ENCODE assay signal across 8 mouse cellular contexts in the genomic region with DNA sequence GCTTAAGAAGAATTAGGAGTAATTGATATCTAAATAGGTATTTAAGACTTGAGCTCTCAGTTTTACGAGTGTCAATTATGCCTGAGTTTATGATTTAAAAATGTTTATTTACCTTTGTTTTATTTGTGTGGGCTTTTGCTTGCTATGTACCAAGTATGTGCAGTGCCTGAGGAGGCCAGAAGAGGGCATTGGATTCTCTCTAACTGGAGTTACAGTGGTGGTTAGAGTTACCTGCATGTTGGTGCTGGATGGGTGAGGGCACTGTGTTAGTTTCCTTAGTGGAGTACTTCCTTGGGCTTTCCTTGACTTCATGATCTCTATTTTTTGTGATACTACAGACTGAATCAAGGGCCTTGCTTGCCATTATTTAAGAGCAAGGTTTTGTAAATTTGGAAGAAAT. TPM values are rescaled to one million over a fixed set of nuclear protein-coding genes. Genes with fewer than 3 reads are reported as not detected.
DNase-seq lines count a peak whose midpoint lies in the region; ATAC-seq and TF ChIP-seq lines count a peak whose summit lies in the region.

No protein-coding gene starts in this region.

- H3K4me3 ChIP-seq in thymus, adult 2 months (ENCODE audit: control insufficient read depth, insufficient read depth, low read length) = no peak overlapping the region
- H3K4me3 ChIP-seq in forebrain, embryonic 15.5 days = no peak overlapping the region

- DNase-seq in heart, postnatal 10 days = peak; percentile 12 to 18
- DNase-seq in heart, postnatal 14 days = no peak
- DNase-seq in thymus, adult 2 months = peak; percentile 58
- no peak for DNase-seq in thymus, adult 18-20 months
- peak; percentile 60 for DNase-seq in naive thymus-derived CD4-positive, alpha-beta T cell, adult 2 months (ENCODE audit: low read depth)
- no peak for DNase-seq in gastrocnemius, postnatal 10 days
- DNase-seq in frontal cortex, postnatal 14 days (ENCODE audit: low spot score in 2 of 2) = no peak

- no peaks in the 10 kb centered on the region for H3K4me1 ChIP-seq in thymus, adult 2 months (replicated peaks; ENCODE audit: control insufficient read depth, insufficient read depth, low read length)
- H3K4me1 ChIP-seq in forebrain, embryonic 15.5 days = no peaks in the 10 kb centered on the region

- H3K4me2 ChIP-seq in forebrain, embryonic 15.5 days (replicated peaks) = no peak overlapping the region

- no peak overlapping the region for H3K27ac ChIP-seq in thymus, adult 2 months (ENCODE audit: control insufficient read depth, insufficient read depth, low read length)
- no peak overlapping the region for H3K27ac ChIP-seq in forebrain, embryonic 15.5 days (replicated peaks)

- WGBS in thymus, adult 2 months = 90% methylated on average over 1 of the region's 1 CpGs
- WGBS in forebrain, embryonic 15.5 days = 60% methylated on average over 1 of the region's 1 CpGs

- H3K27me3 ChIP-seq in thymus, adult 2 months (ENCODE audit: control insufficient read depth, insufficient read depth, low read length) = no peaks in the 10 kb centered on the region
- no peaks in the 10 kb centered on the region for H3K27me3 ChIP-seq in forebrain, embryonic 15.5 days

- no peaks in the 10 kb centered on the region for H3K9me3 ChIP-seq in forebrain, embryonic 15.5 days

- H3K36me3 ChIP-seq in thymus, adult 2 months (ENCODE audit: control insufficient read depth, insufficient read depth, low read length) = peaks cover 22% of the 10 kb centered on the region; the same call in 1 of the 2 replicates
- peaks cover 34% of the 10 kb centered on the region for H3K36me3 ChIP-seq in forebrain, embryonic 15.5 days

- no peak overlapping the region for H3K9ac ChIP-seq in forebrain, embryonic 15.5 days (replicated peaks)

- no peak for TF ChIP-seq POLR2A in thymus, adult 2 months (IDR thresholded peaks at IDR 0.05; ENCODE audit: control insufficient read depth, extremely low read depth, insufficient read depth, low read length, poor library complexity)

- 0 out of 2 replicates have a peak, but pooled peaks have one; percentile 48 for ATAC-seq in forebrain, embryonic 15.5 days (replicated peaks)

- TF ChIP-seq CTCF in thymus, adult 2 months (IDR thresholded peaks at IDR 0.05; ENCODE audit: borderline replicate concordance, control insufficient read depth, extremely low read depth, insufficient read depth, low read length, poor library complexity) = no peak

- intact Hi-C loops in heart, postnatal 10 days (cut with DNase I) = no loop called here
- intact Hi-C loops in heart, postnatal 14 days (cut with DNase I) = no loop called here

RNA-seq across cellular contexts. Expression of gene Brms1l, which starts 10.6 kb away (rescaled TPM):
- 10 to 100 TPM; 27.4 to 28.4 TPM for total RNA-seq in heart, postnatal 10 days (2021)
- 10 to 100 TPM; 22.3 to 23.9 TPM for total RNA-seq in heart, postnatal 14 days (2021)
- 13.2 and 17.0 TPM in 2 replicates for polyA plus RNA-seq in thymus, adult 2 months (2012; rRNA removed)
- polyA plus RNA-seq in forebrain, embryonic 15.5 days (2015; fragmentation: Nextera tagmentation; extraction: Ambion mirVana) = 57.5 and 60.8 TPM in 2 replicates
- 10 to 100 TPM; 15.4 to 22.2 TPM for total RNA-seq in gastrocnemius, postnatal 10 days (2021)

RNA-seq across cellular contexts. Expression of gene Ralgapa1, which starts 25.8 kb away (rescaled TPM):
- total RNA-seq in heart, postnatal 10 days (2021) = 10 to 100 TPM; 56.1 to 64.5 TPM
- total RNA-seq in heart, postnatal 14 days (2021) = 10 to 100 TPM; 59.2 to 59.5 TPM
- 29.5 and 32.1 TPM in 2 replicates for polyA plus RNA-seq in thymus, adult 2 months (2012; rRNA removed)
- polyA plus RNA-seq in forebrain, embryonic 15.5 days (2015; fragmentation: Nextera tagmentation; extraction: Ambion mirVana) = 19.6 and 20.6 TPM in 2 replicates
- total RNA-seq in gastrocnemius, postnatal 10 days (2021) = 10 to 100 TPM; 33.2 to 39.5 TPM

Comparison
In these comparisons a context has a peak if more than half of its experiments do, and no peak if none do; other contexts are left out.
1. DNase-seq: peak in heart, postnatal 10 days (2 of 2), thymus, adult 2 months (single experiment) and naive thymus-derived CD4-positive, alpha-beta T cell, adult 2 months (single experiment); none in heart, postnatal 14 days (0 of 2), thymus, adult 18-20 months (0 of 2), gastrocnemius, postnatal 10 days (single experiment) and frontal cortex, postnatal 14 days (0 of 2).